Mouse (Mus musculus): ENCODE measurements around the gene Gal3st2c. TPM values are rescaled to one million over a fixed set of nuclear protein-coding genes. Genes with fewer than 3 reads are reported as not detected.
"Not testable (repeated sequence)": the region's sequence is repeated elsewhere in the genome, so short reads cannot be mapped to it uniquely, and the experiment has no call there.

Gal3st2c gene
- polyA plus RNA-seq (2012): 0.01 TPM in 1 of 2 replicates, not detected in the other

DNA sequence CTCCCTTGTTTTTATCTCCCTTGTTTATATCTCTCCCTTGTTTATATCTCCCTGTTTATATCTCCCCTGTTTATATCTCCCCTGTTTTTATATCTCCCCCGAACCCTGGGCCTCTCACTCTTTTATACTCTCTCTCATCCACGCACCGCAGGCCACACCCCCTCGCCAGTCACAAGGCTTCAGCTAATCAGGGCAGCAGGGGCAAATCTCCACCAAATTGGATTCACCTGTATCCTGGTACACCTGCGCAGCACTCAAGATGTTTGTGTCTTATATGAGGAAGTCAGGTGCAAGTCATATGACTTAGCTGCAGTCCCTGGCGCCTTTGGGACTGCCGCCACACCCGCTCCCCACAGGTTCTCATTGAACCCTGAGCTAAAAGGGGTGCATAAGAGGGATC lies at the start of gene Gal3st2c:
TSS of gene Gal3st2c (plus strand) at position 301 of the 400 bp plus-strand sequence.
- TF ChIP-seq GATA1 (IDR thresholded peaks at IDR 0.05; ENCODE audit: low read length): not testable (repeated sequence)

DNA sequence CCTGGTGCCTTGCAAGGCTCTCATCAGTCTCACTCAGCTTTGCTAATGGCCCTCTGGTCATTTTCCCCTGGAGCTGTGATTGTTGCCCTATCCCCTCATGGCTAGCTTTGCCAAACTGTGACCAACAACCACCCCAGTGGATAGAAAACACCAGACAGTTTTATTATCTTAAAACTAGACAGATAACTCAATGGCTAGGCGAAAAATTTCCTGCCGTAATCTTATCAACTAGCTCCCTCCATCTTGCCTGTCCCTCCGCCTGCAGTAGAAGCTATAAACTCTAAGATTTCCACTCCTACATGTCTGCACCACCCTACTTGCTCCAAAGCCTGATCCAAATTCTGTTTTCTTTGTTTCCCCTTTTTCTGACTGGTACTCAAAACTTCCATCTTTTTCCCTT lies 4.1 kb upstream of the Gal3st2c start:
- TF ChIP-seq GATA1 (IDR thresholded peaks at IDR 0.05; ENCODE audit: low read length): peak; percentile 33

DNA sequence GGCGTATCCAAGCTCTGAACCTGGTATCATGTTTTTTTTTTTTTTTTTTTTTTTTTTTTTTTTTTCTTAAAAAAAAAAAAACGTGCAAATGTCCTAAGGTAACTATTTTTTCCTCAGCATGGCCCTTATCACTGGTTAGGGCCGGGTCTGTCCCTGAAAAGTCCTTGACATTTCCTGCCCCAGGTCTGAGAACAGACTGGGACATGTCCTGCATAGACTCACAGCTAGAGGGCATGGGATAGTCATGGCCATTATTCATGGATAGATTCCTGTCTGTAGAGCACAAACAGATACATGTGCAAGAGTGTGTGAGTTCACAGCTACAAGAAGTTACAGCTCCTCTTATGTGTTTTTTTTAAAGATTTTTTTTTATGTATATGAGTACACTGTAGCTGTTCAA lies 1.5 kb upstream of the Gal3st2c start:
- TF ChIP-seq GATA1 (IDR thresholded peaks at IDR 0.05; ENCODE audit: low read length): no peak

- no peak for TF ChIP-seq GATA1 (IDR thresholded peaks at IDR 0.05; ENCODE audit: low read length)
These were observed 10.7 kb downstream of the Gal3st2c start for GRCm38 (mm10) chr1:94001023-94001422.

DNA sequence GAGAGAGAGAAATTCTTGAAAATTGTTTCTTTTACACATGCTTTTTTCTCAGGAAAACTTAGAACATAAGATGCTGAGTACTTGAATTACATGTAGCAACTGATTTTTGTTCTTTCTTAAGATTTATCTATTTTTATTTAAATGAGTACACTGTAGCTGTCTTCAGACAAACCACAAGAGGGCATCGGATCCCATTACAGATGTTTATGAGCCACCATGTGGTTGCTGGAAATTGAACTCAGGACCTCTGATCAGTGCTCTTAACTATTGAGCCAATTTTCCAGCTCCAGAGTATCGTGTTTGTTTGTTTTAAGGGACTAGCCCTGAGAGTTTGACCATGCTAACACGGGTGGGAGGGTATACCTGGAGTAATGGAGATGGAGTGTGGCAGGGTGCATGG lies 21.3 kb downstream of the Gal3st2c start:
- TF ChIP-seq GATA1 (IDR thresholded peaks at IDR 0.05; ENCODE audit: low read length): no peak

GRCm38 (mm10) chr1:94020151-94020550 lies 29.8 kb downstream of the Gal3st2c start, which contains the start of gene Neu4:
Gene Neu4 (plus strand): TSS chr1:94020451.
- TF ChIP-seq GATA1 (IDR thresholded peaks at IDR 0.05; ENCODE audit: low read length): no peak

GRCm38 (mm10) chr1:94027506-94028108 lies 37.3 kb downstream of the Gal3st2c start:
- no peak for TF ChIP-seq GATA1 (IDR thresholded peaks at IDR 0.05; ENCODE audit: low read length)

GRCm38 (mm10) chr1:94028741-94029140 lies 38.4 kb downstream of the Gal3st2c start:
- TF ChIP-seq GATA1 (IDR thresholded peaks at IDR 0.05; ENCODE audit: low read length): no peak

- TF ChIP-seq GATA1 (IDR thresholded peaks at IDR 0.05; ENCODE audit: low read length): no peak
These were observed 42.8 kb downstream of the Gal3st2c start for GRCm38 (mm10) chr1:94033075-94033602.

DNA sequence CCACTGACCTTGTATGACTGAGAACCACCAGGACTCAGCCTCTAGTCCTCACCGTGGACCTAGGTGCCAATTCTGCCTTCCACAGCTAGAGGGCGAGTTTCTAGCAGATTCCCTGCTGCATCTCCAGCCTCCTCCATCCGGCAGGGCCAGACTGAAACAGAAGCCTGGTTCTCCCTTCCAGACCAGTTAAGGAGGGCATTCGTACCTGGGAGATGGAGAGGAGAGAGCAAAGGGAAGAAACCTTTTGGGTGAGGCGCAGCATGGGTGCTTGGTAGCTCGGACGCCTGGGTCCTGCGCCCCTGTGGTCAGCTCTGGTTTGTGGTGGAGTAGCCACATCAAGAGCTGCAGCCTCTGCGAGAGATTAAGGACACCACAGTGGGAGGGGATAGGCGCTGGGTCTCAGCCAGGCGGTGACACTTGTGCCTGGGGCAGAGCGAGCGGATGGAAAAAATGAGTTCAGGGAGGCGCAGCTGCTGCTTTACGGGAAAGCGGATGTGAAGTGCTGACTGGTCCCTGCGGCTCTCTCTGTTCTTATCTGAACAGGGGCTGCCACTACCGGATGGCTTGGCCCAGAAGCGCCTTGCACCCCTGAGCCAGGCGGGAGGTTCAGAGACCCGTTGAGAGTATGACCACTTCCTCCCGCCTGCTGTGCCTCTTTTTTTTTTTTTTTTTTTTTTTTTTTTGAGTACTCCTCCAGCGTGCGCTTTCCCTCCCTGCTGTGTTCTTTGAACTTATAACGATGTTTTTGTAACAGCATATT lies 44.9 kb downstream of the Gal3st2c start:
- no peak for TF ChIP-seq GATA1 (IDR thresholded peaks at IDR 0.05; ENCODE audit: low read length)

GRCm38 (mm10) chr1:94040391-94040790 lies 50.1 kb downstream of the Gal3st2c start:
- TF ChIP-seq GATA1 (IDR thresholded peaks at IDR 0.05; ENCODE audit: low read length): no peak

GRCm38 (mm10) chr1:94045559-94045958 lies 55.2 kb downstream of the Gal3st2c start:
- TF ChIP-seq GATA1 (IDR thresholded peaks at IDR 0.05; ENCODE audit: low read length): no peak

DNA sequence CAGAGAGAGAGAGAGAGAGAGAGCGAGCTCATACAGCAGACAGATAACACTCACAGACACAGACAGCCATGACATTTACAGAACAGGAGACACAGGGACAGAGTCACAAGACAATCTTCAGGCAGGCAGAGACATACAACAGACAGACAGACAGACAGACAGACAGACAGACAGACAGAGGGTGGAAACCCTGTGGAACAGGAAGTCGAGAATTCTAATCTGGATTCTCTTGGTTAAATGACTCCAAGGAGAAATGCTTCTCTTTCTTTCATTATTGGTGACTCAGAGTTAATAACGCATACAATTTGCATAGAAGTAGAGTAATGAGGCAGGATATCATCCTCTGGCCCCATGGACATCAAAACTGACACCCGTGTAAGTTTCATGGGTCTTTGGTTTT lies 56.2 kb downstream of the Gal3st2c start:
- no peak for TF ChIP-seq GATA1 (IDR thresholded peaks at IDR 0.05; ENCODE audit: low read length)

- no peak for TF ChIP-seq GATA1 (IDR thresholded peaks at IDR 0.05; ENCODE audit: low read length)
These were observed 60.8 kb downstream of the Gal3st2c start for GRCm38 (mm10) chr1:94051104-94051503.

DNA sequence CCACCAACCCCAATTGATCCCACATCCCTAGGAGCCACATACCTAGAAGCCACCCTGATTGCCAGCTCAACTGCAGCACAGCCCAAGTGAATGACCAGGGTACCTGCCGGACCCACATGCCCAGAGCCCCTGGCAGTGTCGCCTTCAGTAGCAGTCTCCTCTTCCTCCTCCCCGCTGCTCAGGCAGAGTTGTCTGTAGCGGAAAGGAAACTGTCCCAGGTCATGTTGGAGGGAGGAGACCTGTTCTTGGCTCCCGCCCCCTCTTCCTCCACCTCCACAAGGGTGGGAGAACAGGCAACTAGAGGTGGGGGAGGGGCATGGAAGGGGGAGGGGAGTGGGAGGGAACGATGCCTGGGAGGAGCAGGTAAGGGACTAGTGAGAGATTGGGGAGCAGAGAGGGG lies 62.1 kb downstream of the Gal3st2c start, which contains the start of gene Pdcd1:
TSS of gene Pdcd1 (minus strand) at position 181 of the 400 bp plus-strand sequence.
- no peak for TF ChIP-seq GATA1 (IDR thresholded peaks at IDR 0.05; ENCODE audit: low read length)

- TF ChIP-seq GATA1 (IDR thresholded peaks at IDR 0.05; ENCODE audit: low read length): no peak
These were observed 63.4 kb downstream of the Gal3st2c start for GRCm38 (mm10) chr1:94053530-94054216.
